Mouse (Mus musculus) G1E (cell line): Measurements from ENCODE around the gene Cnga1. TPM values are rescaled to one million over a fixed set of nuclear protein-coding genes. Genes with fewer than 3 reads are reported as not detected.
A peak's percentile ranks its signal among the peaks of the same experiment; 100 is the strongest.

Experiments
- ATAC-seq: 2 replicates; pipeline ENCODE4 v1.8.0; 2016; ENCODE audit warnings: mild to moderate bottlenecking; ENCODE audit not compliant: insufficient number of reproducible peaks, poor library complexity, low FRiP score, severe bottlenecking; ENCODE audit errors: extremely low read depth
- DNase-seq: peaks from one replicate; pipeline ENCODE4 v3.0.0; 2012; ENCODE audit warnings: low spot score
- H3K27me3 ChIP-seq: 2 replicates; pipeline ENCODE4 v1.6.1; 2012; ENCODE audit warnings: mild to moderate bottlenecking, low read length, inconsistent platforms; ENCODE audit not compliant: insufficient read depth
- H3K36me3 ChIP-seq: replicated peaks from 2 replicates; pipeline ENCODE3; 2012; ENCODE audit warnings: mild to moderate bottlenecking, inconsistent platforms
- H3K4me1 ChIP-seq: 2 replicates; pipeline ENCODE4 v1.6.1; 2012; ENCODE audit warnings: low read depth, low read length, inconsistent platforms, mixed read lengths; ENCODE audit not compliant: insufficient read depth
- H3K4me3 ChIP-seq: 2 replicates; pipeline ENCODE4 v1.5.1; 2012; ENCODE audit warnings: low read depth, mild to moderate bottlenecking, inconsistent platforms, low read length, moderate library complexity, mixed read lengths
- H3K9me3 ChIP-seq: replicated peaks from 2 replicates; pipeline ENCODE4 v1.6.1; 2012; ENCODE audit warnings: inconsistent platforms
- CTCF ChIP-seq: IDR thresholded peaks from 2 replicates; pipeline ENCODE4 v1.5.1; 2012; ENCODE audit warnings: low read depth, low read length, inconsistent platforms, mixed read lengths
- GATA1 ChIP-seq: IDR thresholded peaks from 2 replicates; pipeline ENCODE4 v1.6.1; 2012; ENCODE audit warnings: borderline replicate concordance, low read length, inconsistent platforms, mixed read lengths
- GATA2 ChIP-seq: IDR thresholded peaks from 2 replicates; pipeline ENCODE4 v1.6.1; 2012; ENCODE audit warnings: low read depth, low read length, inconsistent platforms, borderline replicate concordance
- POLR2AphosphoS5 ChIP-seq: IDR thresholded peaks from 2 replicates; pipeline ENCODE4 v1.6.1; 2012; ENCODE audit warnings: low read depth, low read length, inconsistent platforms; ENCODE audit not compliant: insufficient replicate concordance
- TAL1 ChIP-seq: conservative IDR thresholded peaks from 2 replicates; pipeline ENCODE4 v1.6.1; 2012; ENCODE audit warnings: low read depth, low read length, inconsistent platforms, mixed read lengths
- polyA plus RNA-seq: library from polyadenylated mRNA; stranded (reverse); fragments of >175 nt; gene quantifications from 2 replicates; pipeline ENCODE4 v1.2.3, GENCODE M21; 2012
- total RNA-seq, 2 experiments: library from RNA; stranded (forward) in 1 of 2; stranded (reverse) in 1 of 2; fragments of 200-1000 nt in 1 of 2; fragments of >200 nt in 1 of 2; fragmentation: Nextera tagmentation in 1 of 2; gene quantifications; 2 replicates each; pipeline ENCODE4 v1.2.3; 2014 to 2017

Cnga1 gene
- total and polyA plus RNA-seq, 3 experiments = 0.27 to 4.9 TPM; not detected in 1

- Histone ChIP-seq H3K27me3 (peaks cover 13% of the 10 kb centered on the region), H3K36me3 (no peaks in the 10 kb centered on the region), H3K4me3 (no peak overlapping the region), H3K9me3 (no peaks in the 10 kb centered on the region), H3K4me1 (no peaks in the 10 kb centered on the region)
- TF ChIP-seq POLR2AphosphoS5 (no peak), GATA2 (no peak), TAL1 (no peak), GATA1 (no peak), CTCF (no peak)
- DNase-seq (no peak), ATAC-seq (no peak)
These were observed 24.3 kb upstream of the Cnga1 start for GRCm38 (mm10) chr5:72668351-72668750.

DNA sequence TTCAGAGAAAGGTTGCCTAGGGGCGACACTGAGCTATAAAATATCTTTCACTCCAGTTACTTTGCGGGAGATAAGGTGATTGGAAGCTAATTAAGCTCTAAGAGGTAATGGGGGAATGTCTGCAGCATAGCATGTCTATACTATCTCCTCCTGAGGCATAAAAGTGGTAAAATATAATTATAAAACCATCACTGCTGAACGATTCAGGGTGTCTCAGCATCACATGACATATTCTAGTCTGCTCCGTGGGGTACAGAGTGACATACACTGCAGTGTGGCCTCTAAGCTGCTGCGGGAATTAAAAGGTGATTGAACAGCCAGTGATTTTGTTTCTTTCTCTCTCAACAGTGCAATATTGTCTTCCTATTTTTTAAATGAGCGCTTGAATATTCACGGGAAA, 22.4 kb upstream of the Cnga1 start:
- peaks cover 3% of the 10 kb centered on the region for H3K4me1 ChIP-seq
- no peak overlapping the region for H3K4me3 ChIP-seq
- peaks cover 13% of the 10 kb centered on the region for H3K27me3 ChIP-seq
- H3K36me3 ChIP-seq = no peaks in the 10 kb centered on the region
- no peaks in the 10 kb centered on the region for H3K9me3 ChIP-seq
- TF ChIP-seq GATA1 (no peak), GATA2 (no peak), POLR2AphosphoS5 (no peak), TAL1 (no peak), CTCF (no peak)
- ATAC-seq = no peak
- no peak for DNase-seq

GRCm38 (mm10) chr5:72665281-72665680, 21.2 kb upstream of the Cnga1 start:
- Histone ChIP-seq H3K36me3 (no peaks in the 10 kb centered on the region), H3K4me3 (no peak overlapping the region), H3K27me3 (peaks cover 12% of the 10 kb centered on the region), H3K4me1 (peaks cover 15% of the 10 kb centered on the region), H3K9me3 (no peaks in the 10 kb centered on the region)
- no peak for ATAC-seq
- TF ChIP-seq TAL1 (no peak), GATA2 (no peak), CTCF (peak; percentile 88; the same call in 1 of the 2 replicates)
- DNase-seq = peak; percentile 11

GRCm38 (mm10) chr5:72664854-72665253, 20.8 kb upstream of the Cnga1 start:
- ATAC-seq = no peak
- TF ChIP-seq GATA2 (no peak), TAL1 (no peak), GATA1 (no peak), POLR2AphosphoS5 (no peak), CTCF (no peak)

GRCm38 (mm10) chr5:72664126-72664525, 20.1 kb upstream of the Cnga1 start:
- Histone ChIP-seq H3K4me1 (peaks cover 20% of the 10 kb centered on the region), H3K9me3 (no peaks in the 10 kb centered on the region), H3K36me3 (no peaks in the 10 kb centered on the region), H3K27me3 (peaks cover 12% of the 10 kb centered on the region), H3K4me3 (no peak overlapping the region)
- ATAC-seq = no peak
- TF ChIP-seq POLR2AphosphoS5 (no peak), CTCF (no peak), TAL1 (no peak), GATA2 (no peak), GATA1 (no peak)
- DNase-seq = no peak

More at GRCm38 (mm10) chr5:72664854-72665253, 20.8 kb upstream of the Cnga1 start:
- Histone ChIP-seq H3K27me3 (peaks cover 12% of the 10 kb centered on the region), H3K9me3 (no peaks in the 10 kb centered on the region), H3K36me3 (no peaks in the 10 kb centered on the region), H3K4me1 (peaks cover 19% of the 10 kb centered on the region), H3K4me3 (no peak overlapping the region)
- DNase-seq = no peak

DNA sequence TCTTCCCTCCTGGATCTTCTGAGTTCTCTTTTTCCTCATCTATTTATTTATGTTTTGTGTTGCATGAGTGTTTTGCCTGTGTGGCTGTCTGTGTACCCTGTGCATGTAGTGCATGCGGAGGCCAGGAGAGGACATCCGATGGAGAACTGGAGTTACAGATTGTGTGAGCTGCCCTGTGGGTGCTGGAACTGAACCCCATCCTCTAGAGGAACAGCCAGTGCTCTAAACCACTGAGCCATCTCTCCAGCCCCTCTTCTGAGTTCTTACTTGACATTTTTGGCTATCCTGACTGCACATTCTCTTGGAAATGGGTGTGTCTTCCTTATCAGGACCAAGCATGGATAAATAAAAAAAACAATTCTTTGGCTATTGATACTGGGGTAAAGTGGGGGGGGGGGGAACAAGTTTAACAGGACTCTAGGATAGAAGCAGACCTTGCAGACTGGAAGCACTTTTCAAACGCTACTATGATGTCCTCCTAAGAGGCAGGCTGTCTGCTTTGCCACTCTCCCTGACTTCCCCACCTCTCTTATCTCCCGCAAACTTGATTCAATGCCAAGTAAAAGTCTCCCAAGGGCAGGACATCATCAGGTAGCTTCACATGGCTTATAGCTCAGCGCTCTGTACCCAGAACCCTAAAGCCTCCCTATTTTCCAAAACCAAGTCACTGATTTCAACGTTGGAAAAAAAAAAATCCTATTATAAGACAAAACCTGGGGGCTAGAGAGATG, 17.1 kb upstream of the Cnga1 start:
- peak; percentile 2 for DNase-seq
- H3K4me3 ChIP-seq = no peak overlapping the region; the same call in 1 of the 2 replicates
- ATAC-seq = peak; percentile 40; the same call in 1 of the 2 replicates

GRCm38 (mm10) chr5:72658375-72658774, 14.3 kb upstream of the Cnga1 start:
- Histone ChIP-seq H3K4me1 (peaks cover 20% of the 10 kb centered on the region), H3K9me3 (no peaks in the 10 kb centered on the region), H3K27me3 (peaks cover 28% of the 10 kb centered on the region), H3K4me3 (no peak overlapping the region), H3K36me3 (no peaks in the 10 kb centered on the region)
- TF ChIP-seq GATA2 (no peak), CTCF (no peak), TAL1 (no peak)
- no peak for DNase-seq
- no peak for ATAC-seq

More for the DNA sequence above, 17.1 kb upstream of the Cnga1 start:
- Histone ChIP-seq H3K9me3 (no peaks in the 10 kb centered on the region), H3K4me1 (peaks cover 20% of the 10 kb centered on the region), H3K27me3 (peaks cover 20% of the 10 kb centered on the region), H3K36me3 (no peaks in the 10 kb centered on the region)
- TF ChIP-seq GATA1 = no peak
- TF ChIP-seq CTCF = no peak
